Mouse (Mus musculus) hindbrain, embryonic 11.5 days (tissue): ENCODE data around the gene 2210016L21Rik. TPM values are rescaled to one million over a fixed set of nuclear protein-coding genes. Genes with fewer than 3 reads are reported as not detected.

Experiments
- ATAC-seq: fragments of 200-750 bp; cut with Nextera tagmentation; 2 replicates; pipeline ENCODE4 v1.8.0; 2017; ENCODE audit warnings: mild to moderate bottlenecking, moderate TSS enrichment, moderate library complexity; ENCODE audit not compliant: low FRiP score
- DNase-seq: peaks from one replicate; pipeline ENCODE4 v3.0.0-alpha.2; 2015; ENCODE audit warnings: low spot score
- H3K27ac ChIP-seq: fragments of 300-500 bp; sonication (generic); 2 replicates; pipeline ENCODE4 v1.5.1; 2014; ENCODE audit warnings: mild to moderate bottlenecking, low read depth, low read length
- H3K27me3 ChIP-seq: fragments of 300-500 bp; sonication (generic); 2 replicates; pipeline ENCODE4 v1.6.1; 2014; ENCODE audit warnings: mild to moderate bottlenecking, low read length, moderate library complexity, mixed read lengths; ENCODE audit not compliant: control insufficient read depth, insufficient read depth
- H3K36me3 ChIP-seq: fragments of 300-500 bp; sonication (generic); 2 replicates; pipeline ENCODE4 v1.6.1; 2014; ENCODE audit warnings: mild to moderate bottlenecking, low read length, moderate library complexity, mixed read lengths; ENCODE audit not compliant: control insufficient read depth, insufficient read depth
- H3K4me1 ChIP-seq: fragments of 300-500 bp; sonication (generic); replicated peaks from 2 replicates; pipeline ENCODE4 v1.6.1; 2014; ENCODE audit warnings: low read length, mixed read lengths; ENCODE audit not compliant: control insufficient read depth, insufficient read depth
- H3K4me2 ChIP-seq: fragments of 300-500 bp; sonication (generic); replicated peaks from 2 replicates; pipeline ENCODE4 v1.6.1; 2014; ENCODE audit warnings: mild to moderate bottlenecking, low read depth, low read length
- H3K4me3 ChIP-seq: fragments of 300-500 bp; sonication (generic); 2 replicates; pipeline ENCODE4 v1.5.1; 2014; ENCODE audit warnings: low read depth, low read length
- H3K9ac ChIP-seq: fragments of 300-500 bp; sonication (generic); 2 replicates; pipeline ENCODE4 v1.6.1; 2014; ENCODE audit warnings: low read depth, low read length
- H3K9me3 ChIP-seq: fragments of 300-500 bp; sonication (generic); 2 replicates; pipeline ENCODE4 v1.6.1; 2016; ENCODE audit warnings: low read length; ENCODE audit not compliant: control insufficient read depth
- WGBS: fragments of 180-500 bp; shearing (Covaris S2); extraction: QIAGEN DNeasy Blood & Tissue Kit; methylation state at CpG from one replicate; pipeline ENCODE4 v1.1.7; 2014; 5-methylcytosine and 5-hydroxymethylcytosine counted together
- polyA plus RNA-seq: library from polyadenylated mRNA; unstranded; fragments of >200 nt; fragmentation: Nextera tagmentation; extraction: Ambion mirVana; gene quantifications from 2 replicates; pipeline ENCODE4 v1.2.1, GENCODE M21; 2014

2210016L21Rik gene
- polyA plus RNA-seq, 1 experiment from 2014 or later, result 57.4 TPM

DNA sequence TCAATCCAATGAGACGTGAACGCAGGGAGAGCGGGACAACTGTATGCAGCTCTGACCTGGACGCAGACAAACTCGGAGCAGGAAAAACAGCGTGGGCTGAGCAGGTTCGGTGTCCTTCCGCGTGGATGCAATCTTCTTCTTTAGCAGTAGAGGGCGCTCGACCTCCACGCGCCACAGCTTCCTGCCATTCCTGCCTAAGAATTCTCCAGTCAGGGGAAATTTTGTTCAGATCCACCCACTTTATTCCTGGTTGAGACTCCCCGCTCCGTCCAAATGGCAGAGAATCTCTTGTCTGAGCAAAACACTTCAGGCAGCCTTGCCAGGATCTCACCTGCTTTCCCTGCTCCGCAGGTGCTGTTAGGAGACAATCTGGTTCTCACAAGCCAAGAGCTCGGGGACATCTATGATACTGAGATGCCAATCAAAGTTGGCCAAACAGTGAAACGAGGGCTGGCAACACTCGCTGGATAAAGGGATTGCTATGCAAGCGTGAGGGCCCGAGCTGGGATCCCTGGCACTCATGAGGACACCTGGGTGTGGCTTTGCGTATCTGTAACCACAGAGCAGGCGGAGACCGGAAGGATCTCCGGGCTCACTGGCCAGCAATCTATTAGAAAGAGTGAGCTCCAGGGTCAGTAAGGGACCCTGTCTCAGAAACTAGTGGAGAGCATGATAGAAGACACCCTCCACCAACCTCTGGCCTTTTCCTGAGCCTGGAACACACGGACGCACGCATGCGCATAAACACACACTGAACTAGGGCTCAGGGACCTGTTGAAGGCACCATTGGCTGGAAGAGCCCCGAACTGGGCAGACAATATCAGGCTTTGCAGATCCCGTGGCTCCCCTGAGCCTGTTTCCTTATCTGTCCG is 37.5 kb downstream of the 2210016L21Rik start:
- Histone ChIP-seq H3K9me3 (no peaks in the 10 kb centered on the region), H3K27ac (no peak overlapping the region), H3K4me2 (peak overlapping the region; percentile 58), H3K4me3 (peak overlapping the region; percentile 6), H3K4me1 (no peaks in the 10 kb centered on the region), H3K27me3 (no peaks in the 10 kb centered on the region), H3K9ac (0 out of 2 replicates have a peak overlapping the region, but pooled peaks have one; percentile 13), H3K36me3 (no peaks in the 10 kb centered on the region)
- 9% methylated on average over 32 of the region's 32 CpGs for WGBS
- no peak for ATAC-seq
- DNase-seq, result peak; percentile 82

DNA sequence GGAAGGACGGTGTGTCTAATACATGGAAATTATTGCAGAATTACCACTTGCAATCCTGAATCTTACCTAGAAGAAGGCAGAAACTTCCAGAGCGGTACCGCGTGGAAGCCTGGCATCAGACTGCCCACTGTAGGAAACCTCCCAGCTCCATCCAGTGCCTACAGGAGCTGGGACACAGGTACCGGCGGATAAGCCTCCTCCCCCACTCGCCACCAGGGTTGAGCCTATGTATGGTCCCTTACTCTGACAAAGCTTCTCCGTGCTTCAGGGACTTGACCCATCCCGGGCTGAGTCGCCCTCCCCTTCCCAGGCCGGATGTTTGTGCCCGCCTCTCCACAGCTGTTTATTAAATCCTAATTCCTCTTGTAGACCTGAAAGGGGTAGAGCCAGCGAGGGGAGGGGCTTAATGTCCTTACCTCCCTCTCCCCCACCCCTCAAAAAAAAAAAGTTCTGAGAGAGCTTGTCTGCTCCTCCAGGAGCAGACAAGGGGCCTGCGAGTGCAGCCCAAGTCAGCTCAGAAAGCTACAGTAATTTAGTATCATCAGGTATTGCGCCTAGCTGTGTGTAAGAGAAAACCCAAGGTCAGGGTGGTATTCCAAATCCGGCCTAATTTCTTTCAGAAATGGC is 38.3 kb downstream of the 2210016L21Rik start:
- WGBS, result 34% methylated on average over 16 of the region's 16 CpGs
- no peak for DNase-seq
- 0 out of 2 replicates have a peak overlapping the region, but pooled peaks have one; percentile 2 for H3K9ac ChIP-seq
- H3K4me3 ChIP-seq, result peak overlapping the region; percentile 6; the same call in 1 of the 2 replicates
- no peaks in the 10 kb centered on the region for H3K9me3 ChIP-seq
- H3K4me2 ChIP-seq, result peak overlapping the region; percentile 58
- H3K27me3 ChIP-seq, result no peaks in the 10 kb centered on the region
- H3K4me1 ChIP-seq, result no peaks in the 10 kb centered on the region
- H3K27ac ChIP-seq, result no peak overlapping the region
- no peaks in the 10 kb centered on the region for H3K36me3 ChIP-seq
- no peak for ATAC-seq

DNA sequence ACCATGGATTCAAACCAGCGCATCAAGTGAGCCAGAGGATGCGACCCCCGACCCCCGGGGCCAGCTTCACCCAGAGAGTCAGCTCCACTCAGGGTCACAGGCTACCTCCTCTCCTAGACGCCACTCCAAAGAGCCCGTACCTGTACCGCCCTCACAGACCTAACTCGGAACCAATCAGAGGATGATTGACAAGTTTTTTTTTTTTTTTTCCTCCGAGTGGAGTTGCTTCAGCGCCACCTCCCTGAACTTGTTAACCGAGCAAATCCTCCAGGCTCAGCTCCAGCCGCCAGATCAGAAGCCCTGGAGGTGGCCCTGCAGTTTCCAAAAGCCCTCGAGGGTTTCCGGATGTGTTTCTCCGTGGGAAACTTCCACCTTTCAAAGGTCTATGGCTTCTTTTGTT is 40.0 kb downstream of the 2210016L21Rik start:
- H3K4me2 ChIP-seq, result no peak overlapping the region
- no peak overlapping the region for H3K4me3 ChIP-seq
- H3K27ac ChIP-seq, result no peak overlapping the region
- DNase-seq (no peak), ATAC-seq (no peak)
- 50% methylated on average over 15 of the region's 15 CpGs for WGBS
- H3K27me3 ChIP-seq, result no peaks in the 10 kb centered on the region
- no peaks in the 10 kb centered on the region for H3K9me3 ChIP-seq
- H3K36me3 ChIP-seq, result no peaks in the 10 kb centered on the region
- no peak overlapping the region for H3K9ac ChIP-seq
- H3K4me1 ChIP-seq, result no peaks in the 10 kb centered on the region

DNA sequence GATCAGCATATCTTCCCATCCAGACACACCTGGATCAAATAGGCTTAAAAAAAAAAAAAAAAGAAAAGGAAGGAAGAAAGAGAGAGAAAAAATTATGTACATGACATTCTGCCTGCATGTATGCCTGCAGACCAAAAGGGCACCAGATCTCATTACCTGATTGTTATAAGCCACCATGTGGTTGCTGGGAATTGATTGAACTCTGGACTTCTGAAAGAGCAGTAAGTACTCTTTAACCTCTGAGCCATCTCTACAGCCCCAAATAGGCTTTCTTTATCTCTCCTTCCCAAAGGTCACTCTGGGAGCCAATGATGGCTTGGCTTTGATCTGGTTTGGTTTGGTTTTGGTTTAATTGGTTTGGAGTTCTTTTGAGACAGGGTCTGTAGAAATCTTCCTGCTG is 43.1 kb downstream of the 2210016L21Rik start:
- Histone ChIP-seq H3K27me3 (no peaks in the 10 kb centered on the region), H3K4me1 (no peaks in the 10 kb centered on the region), H3K4me2 (no peak overlapping the region), H3K4me3 (no peak overlapping the region), H3K9me3 (no peaks in the 10 kb centered on the region), H3K36me3 (no peaks in the 10 kb centered on the region), H3K9ac (no peak overlapping the region), H3K27ac (no peak overlapping the region)
- DNase-seq (no peak), ATAC-seq (no peak)

GRCm38 (mm10) chr5:114996447-114996846 is 54.5 kb downstream of the 2210016L21Rik start:
- H3K9ac ChIP-seq, result no peak overlapping the region
- no peaks in the 10 kb centered on the region for H3K9me3 ChIP-seq
- no peak overlapping the region for H3K4me3 ChIP-seq
- no peak overlapping the region for H3K27ac ChIP-seq
- no peaks in the 10 kb centered on the region for H3K4me1 ChIP-seq
- no peaks in the 10 kb centered on the region for H3K27me3 ChIP-seq
- H3K4me2 ChIP-seq, result no peak overlapping the region
- DNase-seq, result no peak
- no peak for ATAC-seq
- H3K36me3 ChIP-seq, result no peaks in the 10 kb centered on the region
- 80% methylated on average over 16 of the region's 16 CpGs for WGBS

GRCm38 (mm10) chr5:114997327-114997726 is 55.4 kb downstream of the 2210016L21Rik start:
- WGBS, result 76% methylated on average over 6 of the region's 6 CpGs
- no peaks in the 10 kb centered on the region for H3K36me3 ChIP-seq
- DNase-seq (no peak), ATAC-seq (no peak)
- no peaks in the 10 kb centered on the region for H3K9me3 ChIP-seq
- no peaks in the 10 kb centered on the region for H3K27me3 ChIP-seq
- H3K27ac ChIP-seq, result no peak overlapping the region
- H3K4me1 ChIP-seq, result no peaks in the 10 kb centered on the region
- no peak overlapping the region for H3K4me3 ChIP-seq
- no peak overlapping the region for H3K4me2 ChIP-seq
- no peak overlapping the region for H3K9ac ChIP-seq

Other genes with a start within 250 kb of the 2210016L21Rik start
- gene Tchp, start 234.4 kb upstream of the 2210016L21Rik start, polyA plus RNA-seq, result 13.3 and 15.8 TPM in 2 replicates
- 71.0 and 71.7 TPM in 2 replicates for gene Ankrd13a, start 167.5 kb upstream of the 2210016L21Rik start, polyA plus RNA-seq
- gene Git2, start 166.6 kb upstream of the 2210016L21Rik start, polyA plus RNA-seq, result 36.3 and 42.2 TPM in 2 replicates
- gene 1500011B03Rik, start 118.7 kb upstream of the 2210016L21Rik start, polyA plus RNA-seq, result 163 and 167 TPM in 2 replicates
- gene 4930519G04Rik, start 88.5 kb upstream of the 2210016L21Rik start, polyA plus RNA-seq, result not detected in 2 replicates
- 0.40 and 0.69 TPM in 2 replicates for gene Gm9936, start 83.5 kb upstream of the 2210016L21Rik start, polyA plus RNA-seq
- 0.92 and 1.5 TPM in 2 replicates for gene Oasl2, start 45.2 kb upstream of the 2210016L21Rik start, polyA plus RNA-seq
- gene Oasl1, start 18.9 kb upstream of the 2210016L21Rik start, polyA plus RNA-seq, result 0.25 and 0.39 TPM in 2 replicates
- 0.04 TPM in 1 of 2 replicates, not detected in the other for gene Hnf1a, start 28.9 kb downstream of the 2210016L21Rik start, polyA plus RNA-seq
- gene Sppl3, start 69.0 kb downstream of the 2210016L21Rik start, polyA plus RNA-seq, result 21.0 and 22.4 TPM in 2 replicates
- gene Gm10401, start 156.1 kb downstream of the 2210016L21Rik start, polyA plus RNA-seq, result 24.9 and 34.4 TPM in 2 replicates
- 22.9 and 30.8 TPM in 2 replicates for gene Acads, start 177.2 kb downstream of the 2210016L21Rik start, polyA plus RNA-seq
- 46.8 and 57.2 TPM in 2 replicates for gene Unc119b, start 192.8 kb downstream of the 2210016L21Rik start, polyA plus RNA-seq
- 41.2 and 44.1 TPM in 2 replicates for gene Mlec, start 216.0 kb downstream of the 2210016L21Rik start, polyA plus RNA-seq